Mouse (Mus musculus) kidney, embryonic 15.5 days (tissue): ENCODE results near the gene Tet2. TPM values are rescaled to one million over a fixed set of nuclear protein-coding genes. Genes with fewer than 3 reads are reported as not detected.

ENCODE experiments used
- ATAC-seq: fragments of 200-750 bp; cut with Nextera tagmentation; replicated peaks from 2 replicates; pipeline ENCODE4 v1.8.0; 2017; ENCODE audit warnings: moderate TSS enrichment; ENCODE audit not compliant: low FRiP score
- H3K27ac ChIP-seq: fragments of 300-500 bp; sonication (generic); 2 replicates; pipeline ENCODE4 v1.5.1; 2015; ENCODE audit warnings: mild to moderate bottlenecking, inconsistent platforms
- H3K27me3 ChIP-seq: fragments of 300-500 bp; sonication (generic); 2 replicates; pipeline ENCODE4 v1.6.1; 2015; ENCODE audit warnings: inconsistent platforms
- H3K36me3 ChIP-seq: fragments of 300-500 bp; sonication (generic); 2 replicates; pipeline ENCODE4 v1.6.1; 2015; ENCODE audit warnings: inconsistent platforms
- H3K4me1 ChIP-seq: fragments of 300-500 bp; sonication (generic); 2 replicates; pipeline ENCODE4 v1.6.1; 2015; ENCODE audit warnings: inconsistent platforms
- H3K4me2 ChIP-seq: fragments of 300-500 bp; sonication (generic); 2 replicates; pipeline ENCODE4 v1.6.1; 2015; ENCODE audit warnings: moderate library complexity, mild to moderate bottlenecking, inconsistent platforms
- H3K4me3 ChIP-seq: fragments of 300-500 bp; sonication (generic); replicated peaks from 2 replicates; pipeline ENCODE4 v1.5.1; 2015; ENCODE audit warnings: mild to moderate bottlenecking, inconsistent platforms
- H3K9ac ChIP-seq: fragments of 300-500 bp; sonication (generic); 2 replicates; pipeline ENCODE4 v1.6.1; 2015; ENCODE audit warnings: mild to moderate bottlenecking, inconsistent platforms
- H3K9me3 ChIP-seq: fragments of 300-500 bp; sonication (generic); replicated peaks from 2 replicates; pipeline ENCODE4 v1.6.1; 2016; ENCODE audit warnings: inconsistent platforms
- WGBS: fragments of 180-500 bp; shearing (Covaris S2); methylation state at CpG from one replicate; pipeline ENCODE4 v1.1.7; 2015; ENCODE audit warnings: mixed read lengths; 5-methylcytosine and 5-hydroxymethylcytosine counted together
- polyA plus RNA-seq: library from polyadenylated mRNA; unstranded; fragments of >200 nt; fragmentation: Nextera tagmentation; extraction: Ambion mirVana; gene quantifications from 2 replicates; pipeline ENCODE4 v1.2.1, GENCODE M21; 2015

Tet2 gene
- polyA plus RNA-seq, 1 experiment from 2014 or later: 20.0 TPM

- Histone ChIP-seq H3K36me3 (peaks cover 68% of the 10 kb centered on the region), H3K27ac (no peak overlapping the region), H3K4me3 (no peak overlapping the region), H3K9me3 (no peaks in the 10 kb centered on the region), H3K9ac (no peak overlapping the region), H3K4me2 (no peak overlapping the region), H3K27me3 (no peaks in the 10 kb centered on the region), H3K4me1 (no peaks in the 10 kb centered on the region)
- 94% methylated on average over 7 of the region's 7 CpGs for WGBS
- ATAC-seq: no peak
These were observed 76.1 kb downstream of the Tet2 start for GRCm38 (mm10) chr3:133468883-133469282.

- no peak for ATAC-seq
- Histone ChIP-seq H3K9me3 (no peaks in the 10 kb centered on the region), H3K36me3 (peaks cover 41% of the 10 kb centered on the region), H3K4me3 (no peak overlapping the region), H3K4me1 (no peaks in the 10 kb centered on the region), H3K4me2 (no peak overlapping the region), H3K9ac (no peak overlapping the region), H3K27ac (no peak overlapping the region), H3K27me3 (no peaks in the 10 kb centered on the region)
- WGBS: 88% methylated on average over 3 of the region's 3 CpGs
These were observed 81.7 kb downstream of the Tet2 start for GRCm38 (mm10) chr3:133463233-133463632.

GRCm38 (mm10) chr3:133462485-133462884 is 82.5 kb downstream of the Tet2 start:
- 86% methylated on average over 6 of the region's 6 CpGs for WGBS
- Histone ChIP-seq H3K36me3 (peaks cover 33% of the 10 kb centered on the region), H3K4me1 (no peaks in the 10 kb centered on the region), H3K27me3 (no peaks in the 10 kb centered on the region), H3K9me3 (no peaks in the 10 kb centered on the region), H3K27ac (no peak overlapping the region), H3K4me3 (no peak overlapping the region), H3K9ac (no peak overlapping the region), H3K4me2 (no peak overlapping the region)
- no peak for ATAC-seq

DNA sequence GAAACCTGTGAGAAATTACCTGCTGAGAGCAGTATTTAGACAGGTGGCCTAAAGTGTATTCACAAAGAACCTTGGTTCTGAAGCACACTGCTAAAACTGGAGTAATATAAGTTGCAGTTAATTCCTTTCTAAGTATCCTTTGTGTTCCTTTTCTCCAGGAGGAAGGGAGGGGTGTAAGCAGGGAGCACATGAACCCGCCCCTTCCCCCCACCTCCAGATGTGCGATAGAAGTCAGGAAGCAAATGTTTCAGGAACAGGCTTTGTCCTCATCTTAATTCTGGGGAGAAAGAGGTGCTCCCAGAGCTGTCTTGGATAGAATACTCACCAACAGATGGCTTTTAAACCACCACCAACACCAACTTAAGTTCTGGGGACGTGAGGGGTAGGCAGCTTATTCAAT is 82.9 kb downstream of the Tet2 start:
- no peaks in the 10 kb centered on the region for H3K9me3 ChIP-seq
- no peak overlapping the region for H3K4me3 ChIP-seq
- no peaks in the 10 kb centered on the region for H3K27me3 ChIP-seq
- peaks cover 29% of the 10 kb centered on the region for H3K36me3 ChIP-seq
- no peak overlapping the region for H3K27ac ChIP-seq
- no peak overlapping the region for H3K4me2 ChIP-seq
- ATAC-seq: no peak
- WGBS: 83% methylated on average over 3 of the region's 3 CpGs
- H3K4me1 ChIP-seq: no peaks in the 10 kb centered on the region
- no peak overlapping the region for H3K9ac ChIP-seq

DNA sequence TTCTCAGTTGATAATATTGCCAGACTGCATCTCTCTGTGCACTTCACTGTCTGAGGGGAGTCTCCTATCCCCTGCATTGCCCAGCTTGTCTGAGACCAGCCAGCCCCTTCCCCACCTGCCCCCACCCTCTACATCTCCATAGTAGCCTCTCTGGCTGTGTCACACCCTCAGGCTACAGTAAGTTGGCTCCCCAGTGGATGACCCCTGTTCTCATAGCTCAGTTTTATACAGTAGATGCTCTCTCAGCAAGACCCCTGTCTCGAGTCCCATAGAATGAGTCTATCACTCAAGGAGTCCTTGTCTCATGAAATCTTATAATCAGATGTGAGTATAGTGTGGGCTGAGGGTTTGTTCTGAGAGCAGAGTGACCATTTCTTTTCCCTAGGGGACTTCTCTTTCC is 85.8 kb downstream of the Tet2 start:
- no peak for ATAC-seq
- Histone ChIP-seq H3K4me3 (no peak overlapping the region), H3K4me2 (no peak overlapping the region), H3K27me3 (no peaks in the 10 kb centered on the region), H3K27ac (no peak overlapping the region), H3K36me3 (peaks cover 12% of the 10 kb centered on the region), H3K9ac (no peak overlapping the region), H3K4me1 (no peaks in the 10 kb centered on the region), H3K9me3 (no peaks in the 10 kb centered on the region)
- 81% methylated on average over 1 of the region's 1 CpGs for WGBS

DNA sequence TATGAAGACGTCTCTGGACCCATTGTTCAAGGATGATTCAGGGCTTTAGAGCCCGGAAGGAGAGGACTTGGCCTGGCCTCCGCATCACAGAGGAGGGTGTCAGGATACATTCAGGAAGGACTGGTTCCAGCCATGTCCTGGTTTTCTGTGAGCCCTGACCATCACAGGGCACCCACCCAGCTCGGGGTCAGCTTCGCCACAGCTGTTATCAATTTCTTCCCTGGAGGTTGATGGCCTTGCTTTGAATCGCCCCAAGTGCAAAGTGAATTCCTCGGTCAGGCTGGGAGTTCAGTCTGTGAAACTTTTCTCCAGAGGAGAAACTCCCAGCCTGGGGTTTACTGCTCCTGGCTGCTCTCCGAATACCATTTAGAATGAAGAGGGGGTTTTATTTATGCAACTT is 91.0 kb downstream of the Tet2 start:
- ATAC-seq: no peak
- Histone ChIP-seq H3K27ac (no peak overlapping the region), H3K4me1 (no peaks in the 10 kb centered on the region), H3K27me3 (no peaks in the 10 kb centered on the region), H3K4me2 (no peak overlapping the region), H3K4me3 (no peak overlapping the region), H3K9me3 (no peaks in the 10 kb centered on the region), H3K9ac (no peak overlapping the region), H3K36me3 (no peaks in the 10 kb centered on the region)
- WGBS: 72% methylated on average over 8 of the region's 8 CpGs

- no peaks in the 10 kb centered on the region for H3K4me1 ChIP-seq
- H3K27ac ChIP-seq: no peak overlapping the region
- ATAC-seq: no peak
- H3K9ac ChIP-seq: no peak overlapping the region
- H3K27me3 ChIP-seq: no peaks in the 10 kb centered on the region
- no peak overlapping the region for H3K4me3 ChIP-seq
- H3K36me3 ChIP-seq: no peaks in the 10 kb centered on the region
- H3K4me2 ChIP-seq: no peak overlapping the region
- 92% methylated on average over 6 of the region's 6 CpGs for WGBS
- no peaks in the 10 kb centered on the region for H3K9me3 ChIP-seq
These were observed 108.0 kb downstream of the Tet2 start for GRCm38 (mm10) chr3:133436919-133437320.

GRCm38 (mm10) chr3:133436279-133436860 is 108.6 kb downstream of the Tet2 start:
- no peak overlapping the region for H3K4me2 ChIP-seq
- 84% methylated on average over 4 of the region's 4 CpGs for whole genome bisulfite sequencing
- no peak overlapping the region for H3K9ac ChIP-seq
- no peaks in the 10 kb centered on the region for H3K27me3 ChIP-seq
- no peak for ATAC-seq
- H3K27ac ChIP-seq: no peak overlapping the region
- no peaks in the 10 kb centered on the region for H3K4me1 ChIP-seq
- no peaks in the 10 kb centered on the region for H3K36me3 ChIP-seq
- H3K4me3 ChIP-seq: no peak overlapping the region
- no peaks in the 10 kb centered on the region for H3K9me3 ChIP-seq

GRCm38 (mm10) chr3:133435774-133436148 is 109.2 kb downstream of the Tet2 start:
- Histone ChIP-seq H3K4me2 (no peak overlapping the region), H3K9ac (no peak overlapping the region), H3K27me3 (no peaks in the 10 kb centered on the region), H3K36me3 (no peaks in the 10 kb centered on the region), H3K27ac (no peak overlapping the region), H3K4me1 (no peaks in the 10 kb centered on the region), H3K4me3 (no peak overlapping the region), H3K9me3 (no peaks in the 10 kb centered on the region)
- 80% methylated on average over 1 of the region's 1 CpGs for WGBS
- ATAC-seq: no peak

- Histone ChIP-seq H3K4me3 (no peak overlapping the region), H3K27me3 (no peaks in the 10 kb centered on the region), H3K9me3 (no peaks in the 10 kb centered on the region), H3K4me1 (no peaks in the 10 kb centered on the region), H3K4me2 (no peak overlapping the region), H3K9ac (no peak overlapping the region), H3K27ac (no peak overlapping the region), H3K36me3 (no peaks in the 10 kb centered on the region)
- ATAC-seq: no peak
- 82% methylated on average over 6 of the region's 6 CpGs for WGBS
These were observed 109.7 kb downstream of the Tet2 start for GRCm38 (mm10) chr3:133435141-133435773.

- H3K27ac ChIP-seq: no peak overlapping the region
- H3K4me1 ChIP-seq: 0 out of 2 replicates have a peak, but pooled peaks cover 2% of the 10 kb centered on the region
- WGBS: 60% methylated on average over 4 of the region's 4 CpGs
- no peak overlapping the region for H3K9ac ChIP-seq
- no peak overlapping the region for H3K4me2 ChIP-seq
- no peaks in the 10 kb centered on the region for H3K9me3 ChIP-seq
- peak; percentile 71; the same call in 1 of the 2 replicates for ATAC-seq
- no peaks in the 10 kb centered on the region for H3K36me3 ChIP-seq
- H3K4me3 ChIP-seq: no peak overlapping the region
- no peaks in the 10 kb centered on the region for H3K27me3 ChIP-seq
These were observed 115.4 kb downstream of the Tet2 start for GRCm38 (mm10) chr3:133429394-133430173.

- H3K27me3 ChIP-seq: no peaks in the 10 kb centered on the region
- no peak overlapping the region for H3K9ac ChIP-seq
- WGBS: 82% methylated on average over 4 of the region's 4 CpGs
- no peaks in the 10 kb centered on the region for H3K9me3 ChIP-seq
- H3K4me3 ChIP-seq: no peak overlapping the region
- no peaks in the 10 kb centered on the region for H3K36me3 ChIP-seq
- no peak overlapping the region for H3K4me2 ChIP-seq
- H3K27ac ChIP-seq: no peak overlapping the region
- 0 out of 2 replicates have a peak, but pooled peaks cover 2% of the 10 kb centered on the region for H3K4me1 ChIP-seq
- ATAC-seq: no peak
These were observed 116.9 kb downstream of the Tet2 start for GRCm38 (mm10) chr3:133428003-133428402.
